Mouse (Mus musculus) cerebellum, adult 2 months (tissue): ENCODE measurements around the gene Zscan12. TPM values are rescaled to one million over a fixed set of nuclear protein-coding genes. Genes with fewer than 3 reads are reported as not detected.

ENCODE experiments used
- DNase-seq, 2 experiments: peaks; one replicate each; pipeline ENCODE4 v3.0.0; 2021
- H3K27ac ChIP-seq: fragments of 200-500 bp; 2 replicates; pipeline ENCODE4 v1.5.1; 2012; ENCODE audit warnings: low read length, control low read depth, inconsistent platforms; ENCODE audit not compliant: insufficient read depth
- H3K27me3 ChIP-seq: fragments of 200-500 bp; 2 replicates; pipeline ENCODE4 v1.6.1; 2012; ENCODE audit warnings: inconsistent platforms, mild to moderate bottlenecking, low read length, moderate library complexity; ENCODE audit not compliant: control insufficient read depth, insufficient read depth
- H3K4me1 ChIP-seq: fragments of 200-500 bp; 2 replicates; pipeline ENCODE4 v1.6.1; 2011; ENCODE audit warnings: low read length; ENCODE audit not compliant: control insufficient read depth, insufficient read depth
- H3K4me3 ChIP-seq: fragments of 200-500 bp; replicated peaks from 2 replicates; pipeline ENCODE3; 2011; ENCODE audit warnings: mild to moderate bottlenecking, low read depth, low read length, control low read depth; ENCODE audit not compliant: insufficient read depth
- CTCF ChIP-seq: fragments of 200-500 bp; IDR thresholded peaks from 2 replicates; pipeline ENCODE4 v1.5.1; 2011; ENCODE audit warnings: low read depth, mild to moderate bottlenecking, control low read depth, low read length, moderate library complexity, borderline replicate concordance; ENCODE audit not compliant: insufficient read depth
- POLR2A ChIP-seq: fragments of 200-500 bp; IDR thresholded peaks from 2 replicates; pipeline ENCODE4 v1.6.1; 2011; ENCODE audit warnings: low read length, control low read depth, borderline replicate concordance; ENCODE audit not compliant: insufficient read depth
- WGBS: fragments of 180-500 bp; shearing (Covaris S2); methylation state at CpG from one replicate; pipeline ENCODE4 v1.1.7; 2018; 5-methylcytosine and 5-hydroxymethylcytosine counted together
- polyA plus RNA-seq: library from polyadenylated mRNA; depleted of rRNA; stranded (reverse); fragments of >200 nt; gene quantifications from 2 replicates; pipeline ENCODE4 v1.2.3, GENCODE M21; 2012

Zscan12 gene
- polyA plus RNA-seq, 1 experiment: 6.5 TPM

GRCm38 (mm10) chr13:21407341-21407740, 44.7 kb downstream of the Zscan12 start:
- Histone ChIP-seq H3K4me3 (no peak overlapping the region), H3K4me1 (no peaks in the 10 kb centered on the region), H3K27me3 (no peaks in the 10 kb centered on the region), H3K27ac (0 out of 2 replicates have a peak overlapping the region, but pooled peaks have one; percentile 46)
- DNase-seq: no peak
- TF ChIP-seq CTCF (no peak), POLR2A (no peak)
- WGBS: 83% methylated on average over 11 of the region's 11 CpGs

GRCm38 (mm10) chr13:21407969-21408804, 45.6 kb downstream of the Zscan12 start:
- Histone ChIP-seq H3K27me3 (no peaks in the 10 kb centered on the region), H3K27ac (peak overlapping the region; percentile 85), H3K4me1 (no peaks in the 10 kb centered on the region), H3K4me3 (peak overlapping the region; percentile 90)
- 3% methylated on average over 27 of the region's 27 CpGs for WGBS
- TF ChIP-seq POLR2A (peak; percentile 65; the same call in 1 of the 2 replicates), CTCF (no peak)
- DNase-seq: peak; percentile 90 to 92

- Histone ChIP-seq H3K4me1 (no peaks in the 10 kb centered on the region), H3K4me3 (peak overlapping the region; percentile 90), H3K27me3 (no peaks in the 10 kb centered on the region), H3K27ac (peak overlapping the region; percentile 31; the same call in 1 of the 2 replicates)
- 53% methylated on average over 11 of the region's 11 CpGs for WGBS
- no peak for DNase-seq
- TF ChIP-seq CTCF: no peak
Observed at GRCm38 (mm10) chr13:21408805-21409459, 46.3 kb downstream of the Zscan12 start.

- no peak overlapping the region for H3K4me3 ChIP-seq
- 63% methylated on average over 15 of the region's 15 CpGs for WGBS
- H3K27me3 ChIP-seq: no peaks in the 10 kb centered on the region
- no peak for DNase-seq
- no peak for TF ChIP-seq CTCF
- no peaks in the 10 kb centered on the region for H3K4me1 ChIP-seq
- H3K27ac ChIP-seq: no peak overlapping the region
Observed at GRCm38 (mm10) chr13:21414231-21415212, 51.9 kb downstream of the Zscan12 start.

- DNase-seq: no peak
- Histone ChIP-seq H3K4me3 (no peak overlapping the region), H3K27me3 (no peaks in the 10 kb centered on the region), H3K4me1 (no peaks in the 10 kb centered on the region), H3K27ac (no peak overlapping the region)
- TF ChIP-seq CTCF: no peak
- no peak for TF ChIP-seq POLR2A
- WGBS: 76% methylated on average over 4 of the region's 4 CpGs
Observed at GRCm38 (mm10) chr13:21415266-21415665, 52.6 kb downstream of the Zscan12 start.

- TF ChIP-seq CTCF: no peak
- no peak for TF ChIP-seq POLR2A
- no peak for DNase-seq
- H3K27ac ChIP-seq: no peak overlapping the region
- 95% methylated on average over 2 of the region's 2 CpGs for WGBS
- no peaks in the 10 kb centered on the region for H3K4me1 ChIP-seq
- no peak overlapping the region for H3K4me3 ChIP-seq
- H3K27me3 ChIP-seq: no peaks in the 10 kb centered on the region
Observed at GRCm38 (mm10) chr13:21415750-21416149, 53.1 kb downstream of the Zscan12 start.

- WGBS: 81% methylated on average over 6 of the region's 6 CpGs
Observed at GRCm38 (mm10) chr13:21417298-21418010, 54.8 kb downstream of the Zscan12 start.

More at GRCm38 (mm10) chr13:21417298-21418010, 54.8 kb downstream of the Zscan12 start:
- Histone ChIP-seq H3K27ac (no peak overlapping the region), H3K4me1 (no peaks in the 10 kb centered on the region), H3K4me3 (no peak overlapping the region), H3K27me3 (no peaks in the 10 kb centered on the region)
- DNase-seq: no peak
- TF ChIP-seq POLR2A: no peak
